22 mouse cellular contexts compared by ENCODE assay signal in the genomic region with DNA sequence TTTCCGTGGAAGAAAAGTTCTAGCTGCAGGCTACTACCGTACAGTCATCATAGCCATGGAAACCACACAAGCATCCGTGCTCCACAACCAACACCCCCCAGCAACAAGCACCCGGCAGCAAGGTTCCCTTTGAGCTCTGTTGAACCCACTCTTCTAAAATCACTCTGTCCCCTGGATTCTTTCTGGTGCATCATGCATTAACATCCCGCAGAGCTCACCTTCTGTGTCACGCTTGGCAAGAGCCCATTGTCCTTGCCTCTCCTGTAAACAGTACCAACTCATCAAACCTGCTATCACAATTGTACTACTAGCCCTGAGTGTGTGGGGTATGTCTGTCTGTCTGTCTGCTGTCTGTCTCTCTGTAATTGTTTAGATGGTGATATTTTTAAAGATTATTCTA.
A peak's percentile ranks its signal among the peaks of the same experiment; 100 is the strongest.
DNase-seq lines count a peak whose midpoint lies in the region; ATAC-seq and TF ChIP-seq lines count a peak whose summit lies in the region.
"Had no signal": no experiment of that assay in that cellular context is flagged by ENCODE, and none has a peak within 500 bp of the region (broad histone marks: within the 10 kb centered on the region; RNA-seq: fewer than 3 reads in every experiment).

No protein-coding gene starts in this region.

- no peaks in the 10 kb centered on the region for H3K27me3 ChIP-seq in cerebellum, adult 2 months (ENCODE audit: control insufficient read depth, insufficient read depth, low read length)
- H3K27me3 ChIP-seq in midbrain, embryonic 14.5 days (ENCODE audit: control insufficient read depth, insufficient read depth, low read length), result no peaks in the 10 kb centered on the region
- H3K27me3 ChIP-seq: forebrain, embryonic 13.5 days; heart, embryonic 12.5 days; hindbrain, embryonic 15.5 days had no signal

- no peak overlapping the region for H3K4me3 ChIP-seq in cerebellum, adult 2 months (replicated peaks; ENCODE audit: insufficient read depth, low read depth, low read length)
- H3K4me3 ChIP-seq in midbrain, embryonic 14.5 days (replicated peaks; ENCODE audit: low read depth, low read length), result no peak overlapping the region
- H3K4me3 ChIP-seq: embryonic facial prominence, embryonic 10.5 days; forebrain, embryonic 13.5 days; heart, embryonic 12.5 days; hindbrain, embryonic 15.5 days had no signal

- 28% methylated on average over 6 of the region's 6 CpGs for WGBS in cerebellum, adult 2 months
- WGBS in midbrain, embryonic 14.5 days, result 84% methylated on average over 6 of the region's 6 CpGs

- H3K9me3 ChIP-seq in midbrain, embryonic 14.5 days (ENCODE audit: control insufficient read depth, low read length), result no peaks in the 10 kb centered on the region
- H3K9me3 ChIP-seq: embryonic facial prominence, embryonic 10.5 days; forebrain, embryonic 13.5 days; heart, embryonic 12.5 days; hindbrain, embryonic 15.5 days had no signal

- peak; percentile 73 for ATAC-seq in cerebellum, adult (ENCODE audit: insufficient number of reproducible peaks, low FRiP score, low TSS enrichment)
- ATAC-seq in midbrain, embryonic 14.5 days (ENCODE audit: low FRiP score, low TSS enrichment), result no peak
- ATAC-seq: activated CD4-positive, CD25-positive, alpha-beta regulatory T cell, adult 4 months; CD4-positive, CD25-positive, alpha-beta regulatory T cell, adult 4 months; forebrain, embryonic 13.5 days; forebrain, postnatal 0 days; intestine, embryonic 16.5 days had no signal

- no peak for TF ChIP-seq CTCF in cerebellum, adult 2 months (IDR thresholded peaks at IDR 0.05; ENCODE audit: borderline replicate concordance, insufficient read depth, low read depth, low read length)

- no peak for TF ChIP-seq POLR2A in cerebellum, adult 2 months (IDR thresholded peaks at IDR 0.05; ENCODE audit: borderline replicate concordance, insufficient read depth, low read length)

- H3K27ac ChIP-seq in cerebellum, adult 2 months (ENCODE audit: insufficient read depth, low read length), result peak overlapping the region; percentile 29; the same call in 1 of the 2 replicates
- no peak overlapping the region for H3K27ac ChIP-seq in midbrain, embryonic 14.5 days (replicated peaks; ENCODE audit: low read depth, low read length)
- H3K27ac ChIP-seq: embryonic facial prominence, embryonic 10.5 days; forebrain, embryonic 13.5 days; hindbrain, embryonic 15.5 days had no signal

- no peak for DNase-seq in cerebellum, postnatal 4 days (ENCODE audit: low spot score in 2 of 2)
- peak; percentile 76 to 85 for DNase-seq in cerebellum, adult 2 months
- DNase-seq in cerebellum, postnatal 14 days, result peak; percentile 31 to 52
- DNase-seq in kidney, postnatal 25 days, result no peak
- DNase-seq in kidney, postnatal 14 days, result no peak
- DNase-seq in midbrain, embryonic 14.5 days, result no peak
- DNase-seq: adrenal gland, adult 2 months; adrenal gland, postnatal 25 days; B cell, adult 2 months; forebrain, postnatal 0 days; gastrocnemius, postnatal 14 days; heart, postnatal 36 days; kidney, adult 2 months had no signal

- H3K4me1 ChIP-seq in cerebellum, adult 2 months (ENCODE audit: control insufficient read depth, insufficient read depth, low read length), result peaks cover 6% of the 10 kb centered on the region; the same call in 1 of the 2 replicates
- peaks cover 3% of the 10 kb centered on the region; the same call in 1 of the 2 replicates for H3K4me1 ChIP-seq in midbrain, embryonic 14.5 days (ENCODE audit: control insufficient read depth, insufficient read depth, low read length)
- H3K4me1 ChIP-seq: embryonic facial prominence, embryonic 10.5 days; hindbrain, embryonic 15.5 days had no signal

- H3K9ac ChIP-seq in midbrain, embryonic 14.5 days (replicated peaks; ENCODE audit: low read length), result no peak overlapping the region
- H3K9ac ChIP-seq: forebrain, embryonic 13.5 days; forebrain, postnatal 0 days; heart, embryonic 12.5 days; hindbrain, embryonic 15.5 days had no signal

- no peak overlapping the region for H3K4me2 ChIP-seq in midbrain, embryonic 14.5 days (ENCODE audit: low read length)
- H3K4me2 ChIP-seq: forebrain, embryonic 13.5 days; heart, embryonic 12.5 days; hindbrain, embryonic 15.5 days had no signal

- H3K36me3 ChIP-seq in midbrain, embryonic 14.5 days (ENCODE audit: control insufficient read depth, insufficient read depth, low read length), result no peaks in the 10 kb centered on the region
- H3K36me3 ChIP-seq: embryonic facial prominence, embryonic 10.5 days; G1E; hindbrain, embryonic 15.5 days had no signal

Comparison
In these comparisons a context has a peak if more than half of its experiments do, and no peak if none do; other contexts are left out.
1. DNase-seq: peak in cerebellum, adult 2 months (2 of 2) and cerebellum, postnatal 14 days (2 of 2); none in cerebellum, postnatal 4 days (0 of 2), kidney, postnatal 25 days (0 of 2), kidney, postnatal 14 days (single experiment) and midbrain, embryonic 14.5 days (single experiment).